Mouse (Mus musculus): Measurements from ENCODE around the gene Hmx1. TPM values are rescaled to one million over a fixed set of nuclear protein-coding genes. Genes with fewer than 3 reads are reported as not detected.

Gene Hmx1
- polyA plus RNA-seq, 1 experiment from 2014 or later: not detected

DNA sequence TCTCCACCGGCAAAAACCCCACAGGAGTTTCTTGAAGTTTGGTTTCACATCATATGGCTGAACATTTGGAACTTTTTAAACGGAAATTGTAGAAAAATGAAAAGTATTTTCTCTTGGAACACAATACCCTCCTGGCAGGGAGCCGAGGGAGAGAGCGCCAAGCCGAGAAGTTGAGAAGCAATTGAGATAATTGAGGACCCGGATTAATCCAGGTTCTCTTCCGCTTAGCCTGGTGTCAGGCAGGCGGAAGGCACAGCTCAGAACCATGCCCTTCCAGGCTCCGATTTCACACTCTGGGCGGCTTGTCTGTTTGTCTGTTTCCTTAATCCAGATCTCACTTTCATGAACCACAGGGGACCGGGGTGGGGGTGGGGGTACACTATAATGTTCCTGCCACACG is 23.9 kb downstream of the Hmx1 start:
- Histone ChIP-seq H3K4me1 (ENCODE audit: control insufficient read depth, insufficient read depth, low read length) (no peaks in the 10 kb centered on the region), H3K4me2 (ENCODE audit: low read depth, low read length) (no peak overlapping the region), H3K27me3 (ENCODE audit: control insufficient read depth, insufficient read depth, low read length) (peaks cover 9% of the 10 kb centered on the region), H3K4me3 (replicated peaks; ENCODE audit: low read length) (no peak overlapping the region), H3K27ac (ENCODE audit: low read length) (no peak overlapping the region), H3K36me3 (ENCODE audit: control insufficient read depth, insufficient read depth, low read length) (no peaks in the 10 kb centered on the region), H3K9ac (ENCODE audit: low read length) (no peak overlapping the region), H3K9me3 (replicated peaks; ENCODE audit: control insufficient read depth, low read length) (no peaks in the 10 kb centered on the region)
- no peak for ATAC-seq (ENCODE audit: insufficient read depth, low FRiP score)
- WGBS: 10% methylated on average over 12 of the region's 12 CpGs

GRCm38 (mm10) chr5:35417707-35418106 is 28.8 kb downstream of the Hmx1 start:
- Histone ChIP-seq H3K4me3 (replicated peaks; ENCODE audit: low read length) (no peak overlapping the region), H3K27ac (ENCODE audit: low read length) (no peak overlapping the region), H3K9me3 (replicated peaks; ENCODE audit: control insufficient read depth, low read length) (no peaks in the 10 kb centered on the region), H3K9ac (ENCODE audit: low read length) (no peak overlapping the region), H3K27me3 (ENCODE audit: control insufficient read depth, insufficient read depth, low read length) (peaks cover 9% of the 10 kb centered on the region), H3K4me2 (ENCODE audit: low read depth, low read length) (no peak overlapping the region), H3K4me1 (ENCODE audit: control insufficient read depth, insufficient read depth, low read length) (no peaks in the 10 kb centered on the region), H3K36me3 (ENCODE audit: control insufficient read depth, insufficient read depth, low read length) (no peaks in the 10 kb centered on the region)
- WGBS: 38% methylated on average over 7 of the region's 7 CpGs
- ATAC-seq (ENCODE audit: insufficient read depth, low FRiP score): no peak

DNA sequence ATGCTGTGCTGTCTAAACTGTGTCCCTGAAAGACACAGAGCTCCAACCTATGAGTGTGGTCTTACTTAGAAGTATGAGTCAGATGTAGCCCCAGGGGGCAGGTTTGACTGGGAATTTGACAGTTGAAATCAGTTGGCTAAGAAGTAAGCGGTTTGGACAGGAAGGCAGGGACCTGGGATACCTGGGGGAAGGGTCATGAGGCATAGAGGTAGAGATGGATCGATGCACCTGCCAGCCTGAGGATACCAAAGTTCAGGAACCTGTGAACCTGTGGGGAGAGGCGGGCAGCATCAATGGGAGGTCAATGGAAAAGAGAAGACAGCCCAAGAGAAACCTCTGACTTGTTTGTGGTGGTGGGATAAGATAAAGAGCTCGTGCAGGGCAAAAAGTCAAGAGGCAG is 32.7 kb downstream of the Hmx1 start:
- Histone ChIP-seq H3K9me3 (replicated peaks; ENCODE audit: control insufficient read depth, low read length) (no peaks in the 10 kb centered on the region), H3K4me2 (ENCODE audit: low read depth, low read length) (no peak overlapping the region), H3K27ac (ENCODE audit: low read length) (no peak overlapping the region), H3K9ac (ENCODE audit: low read length) (no peak overlapping the region), H3K4me1 (ENCODE audit: control insufficient read depth, insufficient read depth, low read length) (no peaks in the 10 kb centered on the region), H3K36me3 (ENCODE audit: control insufficient read depth, insufficient read depth, low read length) (no peaks in the 10 kb centered on the region), H3K27me3 (ENCODE audit: control insufficient read depth, insufficient read depth, low read length) (no peaks in the 10 kb centered on the region), H3K4me3 (replicated peaks; ENCODE audit: low read length) (no peak overlapping the region)
- ATAC-seq (ENCODE audit: insufficient read depth, low FRiP score): no peak
- WGBS: 68% methylated on average over 4 of the region's 4 CpGs

DNA sequence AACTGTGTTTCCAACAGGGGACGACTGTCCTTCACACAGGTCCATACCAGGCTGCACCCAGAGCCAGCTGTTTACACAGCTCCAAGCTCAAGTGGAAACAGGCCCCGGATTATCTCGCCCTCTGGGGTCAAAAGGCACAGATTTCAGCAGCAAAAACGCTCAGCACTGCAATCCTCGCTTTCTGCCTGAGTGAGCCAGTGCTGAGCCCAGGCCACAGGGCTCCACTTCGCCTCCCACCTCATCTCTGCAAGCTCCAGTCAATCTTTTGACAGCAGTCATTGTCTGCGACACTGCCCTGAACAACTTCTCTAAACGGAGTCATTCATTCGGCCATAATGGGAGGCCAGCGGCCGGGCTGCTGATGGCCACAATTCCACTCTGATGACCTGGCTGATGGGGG is 36.3 kb downstream of the Hmx1 start:
- H3K4me1 ChIP-seq (ENCODE audit: control insufficient read depth, insufficient read depth, low read length): no peaks in the 10 kb centered on the region
- H3K4me3 ChIP-seq (replicated peaks; ENCODE audit: low read length): no peak overlapping the region
- no peaks in the 10 kb centered on the region for H3K36me3 ChIP-seq (ENCODE audit: control insufficient read depth, insufficient read depth, low read length)
- H3K27me3 ChIP-seq (ENCODE audit: control insufficient read depth, insufficient read depth, low read length): no peaks in the 10 kb centered on the region
- no peaks in the 10 kb centered on the region for H3K9me3 ChIP-seq (replicated peaks; ENCODE audit: control insufficient read depth, low read length)
- 18% methylated on average over 11 of the region's 11 CpGs for WGBS
- no peak for ATAC-seq (ENCODE audit: insufficient read depth, low FRiP score)
- no peak overlapping the region for H3K9ac ChIP-seq (ENCODE audit: low read length)
- H3K27ac ChIP-seq (ENCODE audit: low read length): no peak overlapping the region
- no peak overlapping the region for H3K4me2 ChIP-seq (ENCODE audit: low read depth, low read length)

GRCm38 (mm10) chr5:35427901-35428300 is 39.0 kb downstream of the Hmx1 start:
- no peak overlapping the region for H3K4me2 ChIP-seq (ENCODE audit: low read depth, low read length)
- no peak for ATAC-seq (ENCODE audit: insufficient read depth, low FRiP score)
- no peaks in the 10 kb centered on the region for H3K36me3 ChIP-seq (ENCODE audit: control insufficient read depth, insufficient read depth, low read length)
- H3K4me1 ChIP-seq (ENCODE audit: control insufficient read depth, insufficient read depth, low read length): no peaks in the 10 kb centered on the region
- H3K9ac ChIP-seq (ENCODE audit: low read length): no peak overlapping the region
- H3K4me3 ChIP-seq (replicated peaks; ENCODE audit: low read length): no peak overlapping the region
- H3K27ac ChIP-seq (ENCODE audit: low read length): no peak overlapping the region
- WGBS: 52% methylated on average over 6 of the region's 6 CpGs
- no peaks in the 10 kb centered on the region for H3K9me3 ChIP-seq (replicated peaks; ENCODE audit: control insufficient read depth, low read length)
- no peaks in the 10 kb centered on the region for H3K27me3 ChIP-seq (ENCODE audit: control insufficient read depth, insufficient read depth, low read length)

GRCm38 (mm10) chr5:35428421-35428820 is 39.5 kb downstream of the Hmx1 start:
- Histone ChIP-seq H3K36me3 (ENCODE audit: control insufficient read depth, insufficient read depth, low read length) (no peaks in the 10 kb centered on the region), H3K9me3 (replicated peaks; ENCODE audit: control insufficient read depth, low read length) (no peaks in the 10 kb centered on the region), H3K4me2 (ENCODE audit: low read depth, low read length) (no peak overlapping the region), H3K9ac (ENCODE audit: low read length) (no peak overlapping the region), H3K27me3 (ENCODE audit: control insufficient read depth, insufficient read depth, low read length) (no peaks in the 10 kb centered on the region), H3K27ac (ENCODE audit: low read length) (no peak overlapping the region), H3K4me3 (replicated peaks; ENCODE audit: low read length) (no peak overlapping the region), H3K4me1 (ENCODE audit: control insufficient read depth, insufficient read depth, low read length) (no peaks in the 10 kb centered on the region)
- ATAC-seq (ENCODE audit: insufficient read depth, low FRiP score): no peak
- 84% methylated on average over 6 of the region's 6 CpGs for WGBS

DNA sequence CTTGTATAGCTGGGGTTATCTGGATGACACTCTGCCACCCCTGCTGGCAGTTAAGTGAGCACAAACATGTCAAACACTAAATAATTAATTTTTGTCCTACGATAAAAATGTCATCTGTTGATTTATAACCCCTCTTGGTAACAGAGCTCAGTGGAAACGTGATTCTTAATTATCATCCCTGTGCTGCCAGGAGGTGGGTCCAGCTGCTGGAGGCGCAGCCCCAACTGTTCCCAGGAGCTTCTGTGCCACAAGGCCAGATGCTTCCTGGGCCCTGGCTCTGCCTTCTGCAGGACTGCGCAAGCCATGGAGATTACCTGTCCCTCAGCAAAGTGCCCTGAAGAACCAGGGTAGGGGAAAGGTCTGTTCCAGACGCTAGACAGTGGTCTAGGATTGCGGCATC is 43.2 kb downstream of the Hmx1 start:
- no peak overlapping the region for H3K27ac ChIP-seq (ENCODE audit: low read length)
- no peak for ATAC-seq (ENCODE audit: insufficient read depth, low FRiP score)
- WGBS: 48% methylated on average over 6 of the region's 6 CpGs
- H3K36me3 ChIP-seq (ENCODE audit: control insufficient read depth, insufficient read depth, low read length): no peaks in the 10 kb centered on the region
- H3K4me1 ChIP-seq (ENCODE audit: control insufficient read depth, insufficient read depth, low read length): no peaks in the 10 kb centered on the region
- H3K9me3 ChIP-seq (replicated peaks; ENCODE audit: control insufficient read depth, low read length): no peaks in the 10 kb centered on the region
- H3K4me3 ChIP-seq (replicated peaks; ENCODE audit: low read length): no peak overlapping the region
- no peaks in the 10 kb centered on the region for H3K27me3 ChIP-seq (ENCODE audit: control insufficient read depth, insufficient read depth, low read length)
- H3K9ac ChIP-seq (ENCODE audit: low read length): no peak overlapping the region
- no peak overlapping the region for H3K4me2 ChIP-seq (ENCODE audit: low read depth, low read length)

DNA sequence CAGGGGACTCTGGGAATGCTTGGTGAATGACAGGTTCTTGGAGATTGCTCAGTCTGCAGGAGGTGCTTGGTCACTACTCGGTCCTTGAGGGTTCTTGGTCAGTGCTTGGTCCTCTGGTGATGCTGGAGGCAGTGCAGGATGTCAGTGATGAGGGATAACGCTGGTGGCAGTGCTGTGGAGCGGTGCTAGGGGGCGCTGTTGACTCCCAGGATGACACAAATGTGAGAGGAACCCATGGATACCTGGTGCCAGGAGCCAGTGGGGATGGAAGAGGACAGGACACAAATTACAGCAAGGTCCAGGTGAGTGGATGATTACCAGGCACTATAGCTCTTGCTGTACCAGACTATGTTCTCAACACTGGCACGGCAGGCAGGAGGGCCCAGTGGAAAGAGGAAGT is 45.1 kb downstream of the Hmx1 start:
- no peak overlapping the region for H3K4me3 ChIP-seq (replicated peaks; ENCODE audit: low read length)
- 0 out of 2 replicates have a peak, but pooled peaks cover 3% of the 10 kb centered on the region for H3K9me3 ChIP-seq (replicated peaks; ENCODE audit: control insufficient read depth, low read length)
- H3K36me3 ChIP-seq (ENCODE audit: control insufficient read depth, insufficient read depth, low read length): no peaks in the 10 kb centered on the region
- 30% methylated on average over 5 of the region's 5 CpGs for WGBS
- no peak for ATAC-seq (ENCODE audit: insufficient read depth, low FRiP score)
- no peak overlapping the region for H3K4me2 ChIP-seq (ENCODE audit: low read depth, low read length)
- H3K9ac ChIP-seq (ENCODE audit: low read length): no peak overlapping the region
- no peak overlapping the region for H3K27ac ChIP-seq (ENCODE audit: low read length)
- no peaks in the 10 kb centered on the region for H3K27me3 ChIP-seq (ENCODE audit: control insufficient read depth, insufficient read depth, low read length)
- no peaks in the 10 kb centered on the region for H3K4me1 ChIP-seq (ENCODE audit: control insufficient read depth, insufficient read depth, low read length)

DNA sequence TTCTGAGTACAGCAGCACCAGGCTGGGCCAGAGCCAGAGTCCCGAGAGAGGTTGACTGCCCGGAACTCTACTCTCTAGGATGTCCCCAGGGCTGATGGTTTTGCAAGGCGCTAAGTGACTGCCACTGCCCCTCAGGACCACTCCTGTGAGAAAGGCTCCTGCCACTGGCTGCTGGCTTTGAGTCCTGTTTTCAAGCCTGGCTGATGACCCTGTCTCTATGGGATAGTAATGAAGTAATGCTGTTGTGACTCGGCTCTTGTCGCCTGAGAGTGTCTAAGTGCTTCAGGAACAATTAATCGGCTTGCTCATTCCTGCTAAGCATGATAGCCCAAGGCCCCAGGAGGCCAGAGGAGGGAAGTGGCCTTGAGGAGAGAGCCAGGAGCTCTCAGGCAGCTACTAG is 45.8 kb downstream of the Hmx1 start:
- Histone ChIP-seq H3K27ac (ENCODE audit: low read length) (no peak overlapping the region), H3K4me3 (replicated peaks; ENCODE audit: low read length) (no peak overlapping the region), H3K27me3 (ENCODE audit: control insufficient read depth, insufficient read depth, low read length) (no peaks in the 10 kb centered on the region), H3K36me3 (ENCODE audit: control insufficient read depth, insufficient read depth, low read length) (no peaks in the 10 kb centered on the region), H3K9me3 (replicated peaks; ENCODE audit: control insufficient read depth, low read length) (0 out of 2 replicates have a peak, but pooled peaks cover 3% of the 10 kb centered on the region), H3K4me2 (ENCODE audit: low read depth, low read length) (no peak overlapping the region), H3K4me1 (ENCODE audit: control insufficient read depth, insufficient read depth, low read length) (no peaks in the 10 kb centered on the region), H3K9ac (ENCODE audit: low read length) (no peak overlapping the region)
- WGBS: 45% methylated on average over 6 of the region's 6 CpGs
- ATAC-seq (ENCODE audit: insufficient read depth, low FRiP score): no peak

DNA sequence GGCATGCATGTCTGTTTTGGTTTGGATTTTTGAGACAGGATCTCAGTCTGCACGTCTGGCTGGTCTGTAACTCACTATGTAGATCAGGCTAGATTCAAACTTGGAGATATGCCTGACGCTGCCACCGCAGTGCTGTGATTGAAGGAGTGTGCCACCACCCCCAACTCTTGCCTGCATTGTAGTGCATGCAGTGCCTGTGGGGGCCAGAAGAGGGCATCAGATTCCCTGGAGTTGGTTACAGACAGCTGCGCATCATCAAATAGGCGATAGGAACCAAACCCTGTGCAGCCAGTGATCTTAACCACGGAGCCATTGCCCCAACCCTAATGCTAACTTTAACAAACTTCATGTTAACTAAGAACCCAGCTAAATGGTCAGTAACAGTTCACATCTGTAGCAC is 49.9 kb downstream of the Hmx1 start:
- 79% methylated on average over 6 of the region's 6 CpGs for whole genome bisulfite sequencing
- no peaks in the 10 kb centered on the region for H3K27me3 ChIP-seq (ENCODE audit: control insufficient read depth, insufficient read depth, low read length)
- H3K4me3 ChIP-seq (replicated peaks; ENCODE audit: low read length): no peak overlapping the region
- no peaks in the 10 kb centered on the region for H3K4me1 ChIP-seq (ENCODE audit: control insufficient read depth, insufficient read depth, low read length)
- no peak overlapping the region for H3K27ac ChIP-seq (ENCODE audit: low read length)
- no peaks in the 10 kb centered on the region for H3K36me3 ChIP-seq (ENCODE audit: control insufficient read depth, insufficient read depth, low read length)
- no peak for ATAC-seq (ENCODE audit: insufficient read depth, low FRiP score)
- H3K4me2 ChIP-seq (ENCODE audit: low read depth, low read length): no peak overlapping the region
- no peak overlapping the region for H3K9ac ChIP-seq (ENCODE audit: low read length)
- H3K9me3 ChIP-seq (replicated peaks; ENCODE audit: control insufficient read depth, low read length): 0 out of 2 replicates have a peak, but pooled peaks cover 3% of the 10 kb centered on the region

All from stomach, embryonic 16.5 days (tissue).